In the genomic region with DNA sequence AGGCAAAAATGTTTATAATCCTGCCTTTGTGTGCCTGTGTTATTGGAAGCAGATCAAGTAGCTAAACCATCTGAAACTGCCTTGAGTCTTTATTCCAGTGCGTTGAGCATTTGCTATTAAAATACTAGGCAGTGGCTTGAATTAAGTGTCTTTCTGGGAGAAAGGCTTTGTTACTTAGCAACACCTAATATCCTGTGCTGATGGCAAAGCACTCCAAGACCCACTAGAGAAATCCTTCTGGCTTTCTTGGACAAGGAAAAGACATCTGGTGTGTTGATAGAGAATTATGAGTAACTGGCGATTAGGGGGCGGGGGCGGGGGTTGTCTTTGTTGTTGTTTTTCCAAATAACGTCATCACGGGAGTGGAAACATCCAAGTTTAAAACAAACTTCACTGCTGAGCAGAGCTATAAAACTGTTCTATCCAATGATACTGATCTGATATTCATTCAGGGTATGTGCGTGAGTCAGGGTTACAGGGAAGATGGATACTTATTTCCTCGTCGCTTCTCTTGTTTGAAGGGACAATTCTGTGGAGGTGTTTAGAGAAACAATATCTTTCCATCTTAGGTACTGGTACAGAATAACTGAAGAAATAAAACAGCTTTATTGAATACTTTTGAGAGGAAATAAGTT, we compare ENCODE assay signal across 16 mouse cellular contexts.
DNase-seq lines count a peak whose midpoint lies in the region; ATAC-seq lines count a peak whose summit lies in the region.
"Had no signal": no experiment of that assay in that cellular context is flagged by ENCODE, and none has a peak within 500 bp of the region (broad histone marks: within the 10 kb centered on the region; RNA-seq: fewer than 3 reads in every experiment).

No protein-coding gene starts in this region.

- no peaks in the 10 kb centered on the region for H3K27me3 ChIP-seq in neural tube, embryonic 13.5 days
- no peaks in the 10 kb centered on the region for H3K27me3 ChIP-seq in forebrain, embryonic 14.5 days (replicated peaks; ENCODE audit: control insufficient read depth, insufficient read depth, low read length)
- H3K27me3 ChIP-seq in midbrain, embryonic 12.5 days: no peaks in the 10 kb centered on the region
- H3K27me3 ChIP-seq: embryonic facial prominence, embryonic 15.5 days; liver, embryonic 13.5 days had no signal

- H3K9ac ChIP-seq in neural tube, embryonic 13.5 days: no peak overlapping the region
- H3K9ac ChIP-seq in forebrain, embryonic 14.5 days (ENCODE audit: low read length): peak overlapping the region; percentile 17; the same call in 1 of the 2 replicates
- H3K9ac ChIP-seq in midbrain, embryonic 12.5 days (replicated peaks): no peak overlapping the region
- H3K9ac ChIP-seq: embryonic facial prominence, embryonic 15.5 days; liver, embryonic 13.5 days had no signal

- WGBS in neural tube, embryonic 13.5 days: 69% methylated on average over 9 of the region's 9 CpGs
- 20% methylated on average over 9 of the region's 9 CpGs for WGBS in forebrain, embryonic 14.5 days
- WGBS in midbrain, embryonic 12.5 days: 56% methylated on average over 9 of the region's 9 CpGs

- no peak overlapping the region for H3K4me2 ChIP-seq in neural tube, embryonic 13.5 days
- peak overlapping the region; percentile 20; the same call in 1 of the 2 replicates for H3K4me2 ChIP-seq in forebrain, embryonic 14.5 days (ENCODE audit: low read length)
- H3K4me2 ChIP-seq in midbrain, embryonic 12.5 days (replicated peaks): no peak overlapping the region
- H3K4me2 ChIP-seq: embryonic facial prominence, embryonic 15.5 days; liver, embryonic 13.5 days had no signal

- no peaks in the 10 kb centered on the region for H3K36me3 ChIP-seq in neural tube, embryonic 13.5 days
- H3K36me3 ChIP-seq in forebrain, embryonic 14.5 days (ENCODE audit: control insufficient read depth, insufficient read depth, low read length): no peaks in the 10 kb centered on the region
- H3K36me3 ChIP-seq in midbrain, embryonic 12.5 days: no peaks in the 10 kb centered on the region
- H3K36me3 ChIP-seq: embryonic facial prominence, embryonic 15.5 days; liver, embryonic 13.5 days had no signal

- H3K4me3 ChIP-seq in neural tube, embryonic 13.5 days: no peak overlapping the region
- no peak overlapping the region for H3K4me3 ChIP-seq in forebrain, embryonic 14.5 days (ENCODE audit: low read depth, low read length)
- no peak overlapping the region for H3K4me3 ChIP-seq in midbrain, embryonic 12.5 days
- H3K4me3 ChIP-seq: embryonic facial prominence, embryonic 15.5 days; liver, embryonic 13.5 days had no signal

- no peaks in the 10 kb centered on the region for H3K9me3 ChIP-seq in neural tube, embryonic 13.5 days
- no peaks in the 10 kb centered on the region for H3K9me3 ChIP-seq in forebrain, embryonic 14.5 days (replicated peaks; ENCODE audit: control insufficient read depth, low read length)
- no peaks in the 10 kb centered on the region for H3K9me3 ChIP-seq in midbrain, embryonic 12.5 days
- H3K9me3 ChIP-seq: embryonic facial prominence, embryonic 15.5 days; liver, embryonic 13.5 days had no signal

- DNase-seq in neural tube, embryonic 10.5 days (ENCODE audit: extremely low spot score, low spot score): no peak
- DNase-seq in forebrain, embryonic 14.5 days (ENCODE audit: low spot score): peak; percentile 89
- peak; percentile 42 for DNase-seq in skeletal muscle tissue, adult 2 months (ENCODE audit: low read depth, low spot score)
- DNase-seq in right cerebral cortex, adult 18-20 months: no peak
- no peak for DNase-seq in MN1 (ENCODE audit: low spot score)
- DNase-seq: adrenal gland, postnatal 25 days; cerebellum, adult 11-12 months; heart, adult 18-20 months; liver, embryonic 13.5 days; thymus, adult 2 months had no signal

- peak; percentile 26; the same call in 1 of the 2 replicates for ATAC-seq in neural tube, embryonic 13.5 days (ENCODE audit: low read depth)
- peak; percentile 81 for ATAC-seq in forebrain, embryonic 14.5 days
- peak; percentile 51; the same call in 1 of the 2 replicates for ATAC-seq in midbrain, embryonic 12.5 days (ENCODE audit: low FRiP score, low read depth)
- ATAC-seq in monocyte, adult 5-6 weeks (replicated peaks; ENCODE audit: insufficient number of reproducible peaks, low FRiP score, low TSS enrichment, poor library complexity, severe bottlenecking): no peak
- ATAC-seq: intestine, postnatal 0 days had no signal

- H3K4me1 ChIP-seq in neural tube, embryonic 13.5 days (replicated peaks): peaks cover 6% of the 10 kb centered on the region
- peaks cover 30% of the 10 kb centered on the region for H3K4me1 ChIP-seq in forebrain, embryonic 14.5 days (ENCODE audit: control insufficient read depth, insufficient read depth, low read length)
- H3K4me1 ChIP-seq in midbrain, embryonic 12.5 days: peaks cover 26% of the 10 kb centered on the region
- H3K4me1 ChIP-seq: liver, embryonic 13.5 days had no signal

- peak overlapping the region; percentile 20; the same call in 1 of the 2 replicates for H3K27ac ChIP-seq in neural tube, embryonic 13.5 days (replicated peaks)
- peak overlapping the region; percentile 74 for H3K27ac ChIP-seq in forebrain, embryonic 14.5 days (ENCODE audit: low read depth, low read length)
- peak overlapping the region; percentile 46; the same call in 1 of the 2 replicates for H3K27ac ChIP-seq in midbrain, embryonic 12.5 days (replicated peaks)
- H3K27ac ChIP-seq: embryonic facial prominence, embryonic 15.5 days; liver, embryonic 13.5 days; macrophage had no signal

Comparison
In these comparisons a context has a peak if more than half of its experiments do, and no peak if none do; other contexts are left out.
1. H3K27ac ChIP-seq: peak in every context shown above with its lines; median percentile 74 in forebrain, embryonic 14.5 days; 46 in midbrain, embryonic 12.5 days; 20 in neural tube, embryonic 13.5 days.
2. DNase-seq: peak in forebrain, embryonic 14.5 days (single experiment) and skeletal muscle tissue, adult 2 months (single experiment); none in neural tube, embryonic 10.5 days (single experiment), right cerebral cortex, adult 18-20 months (single experiment) and MN1 (single experiment).